Mouse (Mus musculus) heart, embryonic 15.5 days (tissue): ENCODE data around the gene Serpini1. TPM values are rescaled to one million over a fixed set of nuclear protein-coding genes. Genes with fewer than 3 reads are reported as not detected.
"Not testable (repeated sequence)": the region's sequence is repeated elsewhere in the genome, so short reads cannot be mapped to it uniquely, and the experiment has no call there.

Experiments
- ATAC-seq: fragments of 200-750 bp; cut with Nextera tagmentation; replicated peaks from 2 replicates; pipeline ENCODE4 v1.8.0; 2017; ENCODE audit warnings: low read depth, moderate TSS enrichment; ENCODE audit not compliant: insufficient number of reproducible peaks, insufficient read depth, low FRiP score
- H3K27ac ChIP-seq: fragments of 300-500 bp; sonication (generic); 2 replicates; pipeline ENCODE4 v1.5.1; 2015; ENCODE audit warnings: mild to moderate bottlenecking, inconsistent platforms
- H3K27me3 ChIP-seq: fragments of 300-500 bp; sonication (generic); 2 replicates; pipeline ENCODE4 v1.6.1; 2015; ENCODE audit warnings: inconsistent platforms
- H3K36me3 ChIP-seq: fragments of 300-500 bp; sonication (generic); 2 replicates; pipeline ENCODE4 v1.6.1; 2015; ENCODE audit warnings: mild to moderate bottlenecking, inconsistent platforms
- H3K4me1 ChIP-seq: fragments of 300-500 bp; sonication (generic); replicated peaks from 2 replicates; pipeline ENCODE4 v1.6.1; 2015; ENCODE audit warnings: inconsistent platforms
- H3K4me2 ChIP-seq: fragments of 300-500 bp; sonication (generic); 2 replicates; pipeline ENCODE4 v1.6.1; 2015; ENCODE audit warnings: inconsistent platforms, mild to moderate bottlenecking, moderate library complexity
- H3K4me3 ChIP-seq: fragments of 300-500 bp; sonication (generic); 2 replicates; pipeline ENCODE4 v1.5.1; 2015; ENCODE audit warnings: mild to moderate bottlenecking, inconsistent platforms
- H3K9ac ChIP-seq: fragments of 300-500 bp; sonication (generic); 2 replicates; pipeline ENCODE4 v1.6.1; 2015; ENCODE audit warnings: mild to moderate bottlenecking, inconsistent platforms
- H3K9me3 ChIP-seq: fragments of 300-500 bp; sonication (generic); replicated peaks from 2 replicates; pipeline ENCODE4 v1.6.1; 2016; ENCODE audit warnings: inconsistent platforms
- WGBS: fragments of 180-500 bp; shearing (Covaris S2); methylation state at CpG from one replicate; pipeline ENCODE4 v1.1.7; 2015; ENCODE audit warnings: mixed read lengths; 5-methylcytosine and 5-hydroxymethylcytosine counted together
- polyA plus RNA-seq: library from polyadenylated mRNA; unstranded; fragments of >200 nt; fragmentation: Nextera tagmentation; extraction: Ambion mirVana; gene quantifications from 2 replicates; pipeline ENCODE4 v1.2.1, GENCODE M21; 2015

Serpini1 gene
- polyA plus RNA-seq, 1 experiment from 2014 or later: 2.9 TPM

GRCm38 (mm10) chr3:75639546-75639945 is 82.2 kb downstream of the Serpini1 start:
- no peak overlapping the region for H3K4me3 ChIP-seq
- 68% methylated on average over 1 of the region's 1 CpGs for WGBS
- no peak overlapping the region for H3K9ac ChIP-seq
- no peak for ATAC-seq
- no peaks in the 10 kb centered on the region for H3K27me3 ChIP-seq
- H3K9me3 ChIP-seq: no peaks in the 10 kb centered on the region
- H3K4me1 ChIP-seq: no peaks in the 10 kb centered on the region
- H3K4me2 ChIP-seq: no peak overlapping the region
- H3K36me3 ChIP-seq: no peaks in the 10 kb centered on the region
- no peak overlapping the region for H3K27ac ChIP-seq

- Histone ChIP-seq H3K36me3 (no peaks in the 10 kb centered on the region), H3K9ac (no peak overlapping the region), H3K27ac (no peak overlapping the region), H3K9me3 (no peaks in the 10 kb centered on the region), H3K4me3 (no peak overlapping the region), H3K4me2 (no peak overlapping the region), H3K4me1 (no peaks in the 10 kb centered on the region), H3K27me3 (no peaks in the 10 kb centered on the region)
- no peak for ATAC-seq
Observed at GRCm38 (mm10) chr3:75647542-75647941, 90.2 kb downstream of the Serpini1 start.

- WGBS: 71% methylated on average over 1 of the region's 1 CpGs
- H3K4me3 ChIP-seq: no peak overlapping the region
- H3K27ac ChIP-seq: no peak overlapping the region
- no peaks in the 10 kb centered on the region for H3K9me3 ChIP-seq
- H3K9ac ChIP-seq: no peak overlapping the region
- H3K27me3 ChIP-seq: no peaks in the 10 kb centered on the region
- ATAC-seq: no peak
- H3K4me1 ChIP-seq: no peaks in the 10 kb centered on the region
- H3K4me2 ChIP-seq: no peak overlapping the region
- H3K36me3 ChIP-seq: no peaks in the 10 kb centered on the region
Observed at GRCm38 (mm10) chr3:75648226-75648625, 90.9 kb downstream of the Serpini1 start.

GRCm38 (mm10) chr3:75650416-75651154 is 93.2 kb downstream of the Serpini1 start:
- ATAC-seq, H3K9ac ChIP-seq, H3K4me2 ChIP-seq, H3K4me1 ChIP-seq, H3K4me3 ChIP-seq, H3K9me3 ChIP-seq, H3K36me3 ChIP-seq, H3K27ac ChIP-seq, H3K27me3 ChIP-seq: not testable (repeated sequence)
- WGBS: 57% methylated on average over 4 of the region's 4 CpGs

GRCm38 (mm10) chr3:75651603-75652115 is 94.3 kb downstream of the Serpini1 start:
- Histone ChIP-seq H3K36me3 (no peaks in the 10 kb centered on the region), H3K27me3 (no peaks in the 10 kb centered on the region), H3K4me2 (no peak overlapping the region), H3K4me3 (no peak overlapping the region), H3K9me3 (no peaks in the 10 kb centered on the region), H3K4me1 (no peaks in the 10 kb centered on the region), H3K27ac (no peak overlapping the region), H3K9ac (no peak overlapping the region)
- 69% methylated on average over 2 of the region's 2 CpGs for WGBS
- ATAC-seq: no peak

GRCm38 (mm10) chr3:75653901-75654300 is 96.6 kb downstream of the Serpini1 start:
- WGBS: 67% methylated on average over 4 of the region's 4 CpGs
- not testable (repeated sequence) for H3K27ac ChIP-seq, H3K9me3 ChIP-seq, H3K9ac ChIP-seq, H3K27me3 ChIP-seq, H3K4me3 ChIP-seq, H3K4me1 ChIP-seq, ATAC-seq, H3K36me3 ChIP-seq, H3K4me2 ChIP-seq

GRCm38 (mm10) chr3:75655578-75656344 is 98.4 kb downstream of the Serpini1 start:
- ATAC-seq: no peak
- Histone ChIP-seq H3K27me3 (no peaks in the 10 kb centered on the region), H3K4me3 (no peak overlapping the region), H3K4me1 (no peaks in the 10 kb centered on the region), H3K9ac (no peak overlapping the region), H3K36me3 (no peaks in the 10 kb centered on the region), H3K27ac (no peak overlapping the region), H3K4me2 (no peak overlapping the region), H3K9me3 (no peaks in the 10 kb centered on the region)
- WGBS: 74% methylated on average over 6 of the region's 6 CpGs

- ATAC-seq: no peak
- Histone ChIP-seq H3K9me3 (no peaks in the 10 kb centered on the region), H3K4me1 (no peaks in the 10 kb centered on the region), H3K4me2 (no peak overlapping the region), H3K27ac (no peak overlapping the region), H3K4me3 (no peak overlapping the region), H3K9ac (no peak overlapping the region), H3K36me3 (no peaks in the 10 kb centered on the region), H3K27me3 (no peaks in the 10 kb centered on the region)
- WGBS: 75% methylated on average over 3 of the region's 3 CpGs
Observed at GRCm38 (mm10) chr3:75666962-75667361, 109.6 kb downstream of the Serpini1 start.

- Histone ChIP-seq H3K4me2 (no peak overlapping the region), H3K9me3 (no peaks in the 10 kb centered on the region), H3K9ac (no peak overlapping the region), H3K36me3 (no peaks in the 10 kb centered on the region), H3K4me3 (no peak overlapping the region), H3K27me3 (no peaks in the 10 kb centered on the region), H3K4me1 (no peaks in the 10 kb centered on the region), H3K27ac (no peak overlapping the region)
- no peak for ATAC-seq
- WGBS: 62% methylated on average over 1 of the region's 1 CpGs
Observed at GRCm38 (mm10) chr3:75670425-75670824, 113.1 kb downstream of the Serpini1 start.

GRCm38 (mm10) chr3:75682881-75683280 is 125.5 kb downstream of the Serpini1 start:
- H3K4me2 ChIP-seq: no peak overlapping the region
- no peak overlapping the region for H3K9ac ChIP-seq
- H3K4me1 ChIP-seq: no peaks in the 10 kb centered on the region
- no peak overlapping the region for H3K4me3 ChIP-seq
- ATAC-seq: no peak
- H3K27me3 ChIP-seq: no peaks in the 10 kb centered on the region
- H3K27ac ChIP-seq: no peak overlapping the region
- H3K9me3 ChIP-seq: no peaks in the 10 kb centered on the region
- no peaks in the 10 kb centered on the region for H3K36me3 ChIP-seq

- no peaks in the 10 kb centered on the region for H3K27me3 ChIP-seq
- H3K9me3 ChIP-seq: no peaks in the 10 kb centered on the region
- no peaks in the 10 kb centered on the region for H3K36me3 ChIP-seq
- no peaks in the 10 kb centered on the region for H3K4me1 ChIP-seq
- WGBS: 53% methylated on average over 2 of the region's 2 CpGs
- no peak overlapping the region for H3K9ac ChIP-seq
- H3K27ac ChIP-seq: no peak overlapping the region
- H3K4me2 ChIP-seq: no peak overlapping the region
- H3K4me3 ChIP-seq: no peak overlapping the region
- ATAC-seq: no peak
Observed at GRCm38 (mm10) chr3:75686775-75687174, 129.4 kb downstream of the Serpini1 start.
